Mouse (Mus musculus): Measurements from ENCODE around the gene Dclk1. TPM values are rescaled to one million over a fixed set of nuclear protein-coding genes. Genes with fewer than 3 reads are reported as not detected.

The Dclk1 gene
- total RNA-seq, 2 experiments from 2014 or later, result 589 to 662 TPM

GRCm38 (mm10) chr3:55380471-55380870 lies 138.3 kb downstream of the Dclk1 start:
- no peak for DNase-seq (ENCODE audit: extremely low spot score in 1 of 2, low spot score in 1 of 2)

GRCm38 (mm10) chr3:55392605-55393004 lies 150.4 kb downstream of the Dclk1 start:
- DNase-seq (ENCODE audit: extremely low spot score in 1 of 2, low spot score in 1 of 2), result peak in 1 of 2 experiments; percentile 21

GRCm38 (mm10) chr3:55393549-55393948 lies 151.4 kb downstream of the Dclk1 start:
- no peak for DNase-seq (ENCODE audit: extremely low spot score in 1 of 2, low spot score in 1 of 2)

- DNase-seq (ENCODE audit: extremely low spot score in 1 of 2, low spot score in 1 of 2), result no peak
Observed at GRCm38 (mm10) chr3:55396792-55397191, 154.6 kb downstream of the Dclk1 start.

- DNase-seq (ENCODE audit: extremely low spot score in 1 of 2, low spot score in 1 of 2), result no peak
Observed at GRCm38 (mm10) chr3:55397752-55398693, 155.9 kb downstream of the Dclk1 start.

- no peak for DNase-seq (ENCODE audit: extremely low spot score in 1 of 2, low spot score in 1 of 2)
Observed at GRCm38 (mm10) chr3:55401236-55401635, 159.1 kb downstream of the Dclk1 start.

GRCm38 (mm10) chr3:55404751-55405150 lies 162.6 kb downstream of the Dclk1 start:
- no peak for DNase-seq (ENCODE audit: extremely low spot score in 1 of 2, low spot score in 1 of 2)

GRCm38 (mm10) chr3:55406616-55407015 lies 164.5 kb downstream of the Dclk1 start:
- DNase-seq (ENCODE audit: extremely low spot score in 1 of 2, low spot score in 1 of 2), result no peak

- DNase-seq (ENCODE audit: extremely low spot score in 1 of 2, low spot score in 1 of 2), result no peak
Observed at GRCm38 (mm10) chr3:55411547-55411946, 169.4 kb downstream of the Dclk1 start.

- DNase-seq (ENCODE audit: extremely low spot score in 1 of 2, low spot score in 1 of 2), result peak; percentile 40 to 42
Observed at GRCm38 (mm10) chr3:55415527-55415950, 173.4 kb downstream of the Dclk1 start.

GRCm38 (mm10) chr3:55418845-55419244 lies 176.7 kb downstream of the Dclk1 start:
- no peak for DNase-seq (ENCODE audit: extremely low spot score in 1 of 2, low spot score in 1 of 2)

GRCm38 (mm10) chr3:55419334-55419733 lies 177.2 kb downstream of the Dclk1 start:
- no peak for DNase-seq (ENCODE audit: extremely low spot score in 1 of 2, low spot score in 1 of 2)

GRCm38 (mm10) chr3:55420436-55421083 lies 178.4 kb downstream of the Dclk1 start:
- no peak for DNase-seq (ENCODE audit: extremely low spot score in 1 of 2, low spot score in 1 of 2)

- DNase-seq (ENCODE audit: extremely low spot score in 1 of 2, low spot score in 1 of 2), result peak in 1 of 2 experiments; percentile 61
Observed at GRCm38 (mm10) chr3:55423640-55424397, 181.7 kb downstream of the Dclk1 start.

- DNase-seq (ENCODE audit: extremely low spot score in 1 of 2, low spot score in 1 of 2), result no peak
Observed at GRCm38 (mm10) chr3:55430022-55430549, 187.9 kb downstream of the Dclk1 start.

- no peak for DNase-seq (ENCODE audit: extremely low spot score in 1 of 2, low spot score in 1 of 2)
Observed at GRCm38 (mm10) chr3:55431223-55431622, 189.1 kb downstream of the Dclk1 start.

- no peak for DNase-seq (ENCODE audit: extremely low spot score in 1 of 2, low spot score in 1 of 2)
Observed at GRCm38 (mm10) chr3:55434276-55434675, 192.1 kb downstream of the Dclk1 start.

- no peak for DNase-seq (ENCODE audit: extremely low spot score in 1 of 2, low spot score in 1 of 2)
Observed at GRCm38 (mm10) chr3:55438824-55439446, 196.8 kb downstream of the Dclk1 start.

- no peak for DNase-seq (ENCODE audit: extremely low spot score in 1 of 2, low spot score in 1 of 2)
Observed at GRCm38 (mm10) chr3:55440342-55440741, 198.2 kb downstream of the Dclk1 start.

GRCm38 (mm10) chr3:55442012-55442645 lies 200.0 kb downstream of the Dclk1 start:
- DNase-seq (ENCODE audit: extremely low spot score in 1 of 2, low spot score in 1 of 2), result no peak
